Mouse (Mus musculus): ENCODE results near the gene Rell1.

Rell1 gene

DNA sequence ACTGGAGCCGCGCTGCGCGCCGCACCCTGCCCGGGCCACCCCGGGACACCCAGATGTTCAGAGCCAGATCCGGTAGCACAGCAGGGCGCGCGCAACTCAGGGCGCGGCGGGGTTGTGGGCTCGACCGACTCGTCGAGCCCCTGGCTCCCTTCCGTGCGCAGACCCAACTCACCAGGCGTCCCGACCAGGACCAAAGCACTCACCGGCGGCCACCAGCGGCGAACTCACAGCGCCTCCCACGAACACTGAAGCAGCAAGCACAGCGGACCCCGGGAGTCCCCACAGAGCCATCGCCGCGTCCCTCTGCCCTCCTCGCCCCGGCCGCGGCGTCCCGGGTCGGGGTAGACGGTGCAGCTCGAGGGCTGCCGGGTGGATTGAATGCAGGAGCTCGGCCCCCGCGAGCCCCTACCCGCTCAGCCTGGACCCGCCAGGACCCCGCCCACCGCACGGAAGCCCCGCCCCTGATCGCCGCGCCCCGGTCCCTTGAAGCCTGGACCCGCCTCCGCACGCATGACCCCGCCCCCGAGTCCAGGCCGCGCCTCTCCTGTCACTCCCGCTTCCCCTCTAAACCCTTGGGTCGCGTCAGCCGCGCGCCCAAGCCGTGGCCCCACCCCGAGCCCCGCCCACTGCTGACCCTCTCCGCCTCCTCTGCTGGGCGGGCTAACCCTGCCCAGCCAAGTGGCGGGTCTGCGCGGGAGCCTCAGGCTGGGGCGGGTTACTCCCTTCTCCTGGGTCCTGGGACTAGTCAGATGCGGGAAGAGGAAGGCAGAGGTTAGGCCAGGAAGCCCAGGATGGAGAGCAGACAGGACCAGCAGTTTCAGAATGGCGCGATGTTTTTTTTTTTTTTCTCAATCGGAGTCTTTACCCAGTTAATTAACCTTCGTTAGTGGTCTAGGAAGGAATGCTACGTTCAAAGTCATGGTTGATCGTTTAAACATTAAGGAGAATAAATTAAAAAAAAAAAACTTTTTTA, at the start of gene Rell1:
Gene Rell1, minus strand, starts transcription at position 455 of the 973 bp plus-strand sequence.
- 2% methylated on average over 81 of the region's 85 CpGs for WGBS

DNA sequence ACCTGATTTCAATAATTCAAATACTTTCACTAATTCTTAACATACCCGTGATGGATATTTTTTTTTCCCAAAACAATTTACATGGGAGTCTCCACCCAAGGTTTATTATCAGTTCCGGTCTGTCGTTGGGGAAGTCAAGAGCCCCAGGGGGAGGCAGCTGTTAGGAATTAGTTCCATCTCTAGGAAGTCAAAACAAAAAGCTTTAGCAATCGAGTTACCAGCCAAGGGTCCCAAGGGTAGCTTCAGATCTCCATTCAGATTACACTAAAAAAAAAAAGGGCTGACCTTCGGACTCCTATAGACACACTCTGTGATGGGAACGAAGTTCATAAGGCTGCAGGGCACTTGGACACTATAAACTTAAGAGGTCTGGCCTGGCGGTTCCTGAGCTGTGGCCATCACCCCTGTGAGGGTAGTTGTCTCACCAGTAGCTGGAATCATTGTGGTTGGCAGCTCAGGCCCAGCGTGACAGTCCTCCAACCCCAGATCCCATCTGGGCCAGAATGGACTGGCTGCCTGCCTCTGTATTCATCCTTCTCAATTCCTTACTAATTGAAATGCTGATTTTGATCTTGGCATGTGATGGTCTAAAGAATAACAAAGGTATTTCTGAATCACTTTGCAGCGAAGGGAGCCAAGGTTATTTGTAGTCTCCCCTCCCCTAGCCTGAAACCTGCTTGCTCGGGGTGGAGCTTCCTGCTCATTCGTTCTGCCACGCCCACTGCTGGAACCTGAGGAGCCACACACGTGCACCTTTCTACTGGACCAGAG, 44.1 kb upstream of the Rell1 start:
- WGBS: 80% methylated on average over 13 of the region's 13 CpGs

DNA sequence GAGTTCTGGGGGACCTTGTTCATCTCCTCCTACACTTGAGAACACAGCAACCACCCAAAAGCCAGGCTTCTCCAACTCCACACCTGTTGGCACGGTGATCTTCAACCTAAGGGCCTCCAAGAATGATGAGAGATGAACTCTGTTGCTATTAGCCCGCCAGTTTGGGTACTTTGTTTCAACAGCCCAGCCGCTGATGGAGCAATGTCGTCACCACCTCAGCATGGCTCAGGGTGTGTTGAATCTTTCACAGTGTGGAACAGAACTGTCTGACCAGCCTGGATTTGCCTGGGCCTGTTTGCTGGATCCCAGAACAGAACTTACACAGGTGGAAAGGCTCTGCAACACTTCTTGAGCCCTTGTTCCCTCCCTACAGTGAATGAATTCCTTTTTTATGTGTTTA, 37.9 kb upstream of the Rell1 start:
- 87% methylated on average over 4 of the region's 4 CpGs for WGBS

GRCm38 (mm10) chr5:64003302-64003701, 34.6 kb upstream of the Rell1 start:
- WGBS: 75% methylated on average over 8 of the region's 8 CpGs

DNA sequence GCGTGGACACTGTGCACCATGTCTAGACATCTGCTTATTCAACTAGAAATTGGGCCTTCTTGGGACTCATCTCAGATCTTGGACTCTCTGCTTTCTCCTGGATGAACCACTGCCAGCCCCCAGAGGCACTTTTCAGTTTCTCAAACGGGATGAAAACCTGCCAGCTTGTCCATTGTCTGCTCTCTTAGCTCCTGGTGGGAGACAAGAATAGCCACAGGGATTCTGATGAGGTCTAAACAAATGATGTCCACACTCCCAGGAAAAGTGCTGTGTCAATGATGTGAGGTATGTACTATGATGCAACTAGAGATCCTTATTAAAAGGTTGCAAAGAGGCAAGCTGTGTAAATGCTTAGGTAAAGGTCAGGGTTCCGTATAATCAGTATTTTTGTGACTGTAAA, 25.2 kb upstream of the Rell1 start:
- 75% methylated on average over 3 of the region's 3 CpGs for WGBS

DNA sequence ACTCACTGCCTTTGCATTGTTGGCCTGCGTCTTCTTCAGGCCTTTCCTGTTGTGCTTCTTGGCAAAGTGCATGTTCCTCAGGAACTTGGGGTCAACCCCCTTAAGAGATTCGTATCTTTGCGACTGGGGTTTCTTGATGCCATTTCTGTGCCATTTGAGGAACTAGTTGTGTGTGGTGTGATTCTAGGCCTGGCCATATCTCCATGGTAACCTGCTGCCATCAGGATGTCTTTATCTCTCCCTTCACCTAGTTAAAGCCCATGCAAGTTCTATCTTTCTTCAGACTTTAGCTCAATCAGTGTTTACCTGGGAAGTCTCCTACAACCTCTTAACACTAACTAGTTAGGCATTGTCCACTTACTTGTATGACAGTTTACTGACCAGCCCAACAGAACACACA, 22.0 kb upstream of the Rell1 start:
- WGBS: 89% methylated on average over 3 of the region's 3 CpGs

DNA sequence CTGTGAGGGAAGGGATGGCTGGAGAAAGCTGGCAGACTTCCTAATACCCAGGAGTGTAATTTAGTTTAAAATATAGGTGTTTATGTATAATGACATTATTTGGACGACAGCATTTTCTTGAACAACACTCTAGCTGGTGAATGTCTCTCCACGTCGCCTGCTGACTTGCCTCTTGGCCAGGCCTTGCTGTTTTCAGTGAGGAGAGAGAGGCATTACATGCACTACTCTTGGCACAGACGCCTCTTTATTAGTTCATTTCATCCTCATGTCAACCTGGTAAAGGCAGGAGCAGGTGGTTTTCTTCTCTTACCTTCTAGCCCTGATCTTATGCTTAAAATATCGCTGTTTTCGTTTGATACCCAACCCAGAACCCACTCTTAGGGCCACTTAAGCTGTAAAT, 17.6 kb upstream of the Rell1 start:
- whole genome bisulfite sequencing: 83% methylated on average over 6 of the region's 6 CpGs

GRCm38 (mm10) chr5:63982296-63982695, 13.6 kb upstream of the Rell1 start:
- WGBS: 52% methylated on average over 11 of the region's 11 CpGs

DNA sequence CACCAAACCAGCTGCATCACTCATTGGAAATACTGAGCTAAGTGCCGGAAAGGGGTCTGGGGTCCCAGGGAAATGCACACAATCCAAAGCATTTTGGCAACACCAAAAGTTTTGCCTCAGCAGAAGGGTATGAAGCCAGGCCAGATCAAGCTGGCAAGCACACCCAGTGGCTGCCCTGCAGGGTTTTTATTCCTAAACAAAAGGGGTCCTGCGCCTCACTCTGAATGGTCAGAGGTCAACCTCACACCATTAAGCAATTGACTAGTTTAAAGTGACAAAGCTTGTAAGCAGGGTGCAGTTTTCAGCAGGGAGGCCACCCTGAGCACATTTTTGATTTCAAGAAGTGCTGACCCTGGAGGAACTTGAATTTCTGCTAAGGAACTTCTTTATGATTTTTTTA, 2.3 kb upstream of the Rell1 start:
- WGBS: 81% methylated on average over 2 of the region's 2 CpGs

- WGBS: 37% methylated on average over 7 of the region's 7 CpGs
Observed at GRCm38 (mm10) chr5:63970281-63970732, 1.6 kb upstream of the Rell1 start.

GRCm38 (mm10) chr5:63969476-63970112, 897 bp upstream of the Rell1 start:
- WGBS: 50% methylated on average over 5 of the region's 5 CpGs

DNA sequence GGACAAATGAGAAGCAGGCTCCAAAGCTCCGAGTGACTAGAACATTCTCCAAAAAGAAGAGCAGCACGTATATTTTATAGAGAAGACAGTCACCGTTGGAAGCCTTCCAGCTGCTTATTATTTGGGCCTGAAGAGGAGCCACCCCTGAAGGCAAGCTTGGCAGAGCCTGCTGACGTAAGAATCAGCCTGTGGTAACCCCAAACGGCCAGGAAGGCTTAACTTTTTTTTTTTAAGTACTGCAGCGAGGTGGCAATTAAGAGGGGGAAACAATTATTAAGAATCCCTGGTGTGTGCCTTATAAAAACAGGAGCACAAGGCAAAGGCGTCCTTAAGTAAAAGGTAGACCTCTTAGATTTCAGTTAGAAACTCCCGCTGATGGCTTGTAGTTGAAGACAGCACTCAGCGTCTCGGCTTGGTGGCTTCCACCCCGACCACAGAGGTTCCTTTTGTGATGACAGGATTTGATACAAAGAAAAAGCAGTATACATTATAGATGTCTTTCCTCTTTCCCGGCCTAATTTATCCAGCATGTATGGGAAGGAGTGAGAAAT, 1.0 kb downstream of the Rell1 start:
- WGBS: 13% methylated on average over 12 of the region's 12 CpGs

DNA sequence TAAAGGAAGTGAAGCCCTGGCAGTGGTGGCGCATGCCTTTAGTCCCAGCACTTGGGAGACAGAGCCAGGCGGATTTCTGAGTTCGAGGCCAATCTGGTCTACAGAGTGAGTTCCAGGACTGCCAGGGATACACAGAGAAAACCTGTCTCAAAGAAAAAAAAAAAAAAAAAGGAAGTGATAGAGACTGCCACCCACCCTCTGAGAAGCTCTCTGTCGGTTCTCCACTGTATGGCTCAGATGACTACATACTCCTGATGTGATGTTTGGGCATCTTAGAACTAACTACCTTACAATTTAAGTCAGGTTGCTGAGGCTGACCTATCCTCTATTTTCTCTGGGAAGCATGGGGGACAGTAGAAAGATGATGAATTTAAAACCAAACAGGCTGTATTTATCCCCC, 2.3 kb downstream of the Rell1 start:
- WGBS: 58% methylated on average over 4 of the region's 4 CpGs

DNA sequence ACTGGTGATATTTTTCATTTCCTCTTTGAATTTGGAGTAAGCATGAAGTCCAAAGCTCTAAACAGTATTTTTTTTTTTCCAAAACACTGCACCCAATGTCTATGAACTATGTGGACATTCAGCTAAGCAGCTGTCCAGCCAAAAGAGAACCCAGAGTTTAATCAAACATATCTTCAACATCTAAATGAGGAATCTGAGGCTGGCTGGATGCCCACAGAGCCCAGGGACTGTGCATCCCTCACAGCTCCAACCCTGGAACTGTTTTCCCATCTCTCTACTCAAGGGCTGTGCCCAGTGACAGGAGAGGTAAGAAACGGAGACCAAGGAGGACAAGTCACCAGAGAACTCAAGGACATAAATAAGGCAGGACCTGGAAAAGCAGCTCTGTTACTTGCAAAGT, 2.8 kb downstream of the Rell1 start:
- WGBS: 70% methylated on average over 1 of the region's 1 CpGs

DNA sequence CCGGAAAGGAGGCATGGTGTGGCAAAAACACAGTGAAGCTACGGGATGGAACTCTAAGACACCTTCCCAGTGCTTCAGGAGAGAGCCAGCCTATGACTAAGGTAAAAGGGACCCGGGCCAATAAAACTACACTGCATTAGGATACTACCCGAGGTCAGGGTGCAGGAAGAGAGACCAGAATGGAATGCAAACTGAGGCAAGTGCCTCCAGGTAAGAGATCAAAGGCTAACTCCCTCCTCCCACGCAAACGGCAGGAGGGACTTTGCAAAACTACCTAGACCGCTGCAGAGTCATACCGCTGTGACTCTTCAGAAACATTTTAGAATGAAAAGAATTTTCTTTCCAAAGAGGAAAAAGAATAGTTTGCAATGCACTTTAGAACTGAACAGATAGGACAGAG, 4.1 kb downstream of the Rell1 start:
- 72% methylated on average over 8 of the region's 8 CpGs for WGBS

GRCm38 (mm10) chr5:63961726-63962125, 7.0 kb downstream of the Rell1 start:
- 85% methylated on average over 10 of the region's 10 CpGs for WGBS

DNA sequence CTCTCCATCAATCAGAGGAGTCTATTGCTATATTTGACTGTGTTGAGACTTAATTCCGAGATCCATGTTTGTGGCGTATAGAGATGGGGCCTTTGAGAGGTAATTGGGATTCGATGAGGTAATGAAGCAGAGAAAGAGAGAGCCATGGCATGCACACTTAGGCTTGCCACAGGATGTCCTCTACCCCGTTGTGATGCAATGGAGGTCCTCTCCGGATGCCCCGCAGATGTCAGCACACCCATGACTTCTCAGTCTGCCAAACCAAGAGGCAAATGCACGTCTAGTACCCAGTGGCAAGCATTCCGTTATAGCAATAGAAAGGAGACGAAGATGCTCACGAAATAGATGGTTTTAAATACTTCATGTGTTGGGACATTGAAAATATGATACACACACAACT, 8.1 kb downstream of the Rell1 start:
- WGBS: 85% methylated on average over 10 of the region's 10 CpGs

- 80% methylated on average over 18 of the region's 18 CpGs for WGBS
Observed at GRCm38 (mm10) chr5:63958963-63959708, 9.6 kb downstream of the Rell1 start.

GRCm38 (mm10) chr5:63957607-63958006, 11.1 kb downstream of the Rell1 start:
- 75% methylated on average over 8 of the region's 8 CpGs for WGBS

GRCm38 (mm10) chr5:63956411-63956810, 12.3 kb downstream of the Rell1 start:
- 63% methylated on average over 11 of the region's 11 CpGs for WGBS

GRCm38 (mm10) chr5:63953401-63954032, 15.2 kb downstream of the Rell1 start:
- WGBS: 75% methylated on average over 15 of the region's 15 CpGs

All from cerebral cortex, adult 2 months (tissue).